Mouse (Mus musculus): Measurements from ENCODE around the gene Slirp. TPM values are rescaled to one million over a fixed set of nuclear protein-coding genes. Genes with fewer than 3 reads are reported as not detected.

The Slirp gene
- polyA plus RNA-seq, 1 experiment, result 70.3 TPM

- TF ChIP-seq POLR2A (IDR thresholded peaks at IDR 0.05; ENCODE audit: extremely low read depth, insufficient read depth, low read length) (no peak), CTCF (IDR thresholded peaks at IDR 0.05; ENCODE audit: extremely low read depth, insufficient read depth, low read length) (no peak)
- H3K27ac ChIP-seq (ENCODE audit: insufficient read depth, low read length), result no peak overlapping the region
- no peak overlapping the region for H3K4me3 ChIP-seq (ENCODE audit: insufficient read depth, low read length)
- H3K4me1 ChIP-seq (ENCODE audit: control insufficient read depth, insufficient read depth, low read length), result 0 out of 2 replicates have a peak, but pooled peaks cover 1% of the 10 kb centered on the region
Observed at GRCm38 (mm10) chr12:87409123-87409522, 34.6 kb upstream of the Slirp start.

- TF ChIP-seq CTCF (IDR thresholded peaks at IDR 0.05; ENCODE audit: extremely low read depth, insufficient read depth, low read length), result no peak
- no peak for TF ChIP-seq POLR2A (IDR thresholded peaks at IDR 0.05; ENCODE audit: extremely low read depth, insufficient read depth, low read length)
- Histone ChIP-seq H3K4me3 (ENCODE audit: insufficient read depth, low read length) (no peak overlapping the region), H3K4me1 (ENCODE audit: control insufficient read depth, insufficient read depth, low read length) (0 out of 2 replicates have a peak, but pooled peaks cover 1% of the 10 kb centered on the region), H3K27ac (ENCODE audit: insufficient read depth, low read length) (no peak overlapping the region)
Observed at GRCm38 (mm10) chr12:87410999-87411398, 32.7 kb upstream of the Slirp start.

DNA sequence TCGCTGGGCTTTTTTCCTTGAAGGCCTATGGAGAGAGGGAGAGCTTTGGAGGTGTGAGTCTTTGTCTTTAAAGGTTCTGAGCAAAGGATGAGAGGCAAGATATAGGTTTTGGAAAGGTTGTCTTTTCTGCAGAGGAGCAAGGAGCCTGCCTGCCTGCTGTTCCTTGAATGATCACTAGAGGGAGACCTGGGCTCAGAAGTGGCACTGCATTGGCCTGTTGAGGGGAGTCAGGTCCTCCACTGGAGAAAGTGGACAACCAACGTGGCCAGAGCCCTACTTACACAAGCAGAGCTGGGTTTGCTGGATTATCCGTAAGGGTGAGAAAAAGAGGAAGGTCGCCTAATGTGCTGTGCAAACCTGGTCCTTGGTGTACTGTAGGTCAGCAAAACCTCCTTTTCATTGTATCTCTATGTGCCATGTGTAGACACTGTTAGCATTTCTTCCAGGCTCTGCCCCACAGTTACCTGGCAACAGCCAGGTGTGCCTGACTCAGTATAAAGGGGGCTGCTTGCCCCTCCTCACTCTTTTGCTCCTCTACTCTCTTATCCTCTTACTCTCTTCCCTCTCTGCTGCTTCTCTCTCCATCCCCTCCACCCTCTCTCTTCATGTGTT lies 30.4 kb upstream of the Slirp start:
- no peak overlapping the region for H3K27ac ChIP-seq (ENCODE audit: insufficient read depth, low read length)
- H3K4me1 ChIP-seq (ENCODE audit: control insufficient read depth, insufficient read depth, low read length), result no peaks in the 10 kb centered on the region
- H3K4me3 ChIP-seq (ENCODE audit: insufficient read depth, low read length), result no peak overlapping the region
- TF ChIP-seq CTCF (IDR thresholded peaks at IDR 0.05; ENCODE audit: extremely low read depth, insufficient read depth, low read length) (peak; percentile 88), POLR2A (IDR thresholded peaks at IDR 0.05; ENCODE audit: extremely low read depth, insufficient read depth, low read length) (no peak)

- TF ChIP-seq CTCF (IDR thresholded peaks at IDR 0.05; ENCODE audit: extremely low read depth, insufficient read depth, low read length) (no peak), POLR2A (IDR thresholded peaks at IDR 0.05; ENCODE audit: extremely low read depth, insufficient read depth, low read length) (no peak)
- H3K4me1 ChIP-seq (ENCODE audit: control insufficient read depth, insufficient read depth, low read length), result no peaks in the 10 kb centered on the region
Observed at GRCm38 (mm10) chr12:87415358-87415757, 28.3 kb upstream of the Slirp start.

DNA sequence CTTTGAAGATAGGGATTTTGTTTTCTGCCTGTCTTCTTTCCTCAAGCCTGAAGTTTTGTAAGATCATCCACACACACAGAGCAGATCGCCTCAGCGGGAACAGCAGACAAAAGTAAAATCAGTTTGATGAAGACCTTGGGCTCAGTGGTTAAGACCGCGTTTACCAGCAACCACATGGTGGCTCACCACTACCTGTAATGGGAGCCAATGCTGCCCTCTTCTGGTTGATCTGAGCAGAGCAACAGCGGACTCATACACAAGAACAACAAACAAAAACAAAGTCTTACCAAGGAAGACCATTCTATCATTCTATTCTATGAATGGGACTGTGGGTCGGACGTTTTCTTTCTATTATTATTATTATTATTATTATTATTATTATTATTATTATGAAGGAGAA lies 27.0 kb upstream of the Slirp start:
- TF ChIP-seq POLR2A (IDR thresholded peaks at IDR 0.05; ENCODE audit: extremely low read depth, insufficient read depth, low read length) (no peak), CTCF (IDR thresholded peaks at IDR 0.05; ENCODE audit: extremely low read depth, insufficient read depth, low read length) (peak; percentile 77)
- Histone ChIP-seq H3K4me1 (ENCODE audit: control insufficient read depth, insufficient read depth, low read length) (no peaks in the 10 kb centered on the region), H3K4me3 (ENCODE audit: insufficient read depth, low read length) (no peak overlapping the region), H3K27ac (ENCODE audit: insufficient read depth, low read length) (no peak overlapping the region)

More at GRCm38 (mm10) chr12:87415358-87415757, 28.3 kb upstream of the Slirp start:
- Histone ChIP-seq H3K27ac (ENCODE audit: insufficient read depth, low read length) (no peak overlapping the region), H3K4me3 (ENCODE audit: insufficient read depth, low read length) (no peak overlapping the region)

- no peak for TF ChIP-seq POLR2A (IDR thresholded peaks at IDR 0.05; ENCODE audit: extremely low read depth, insufficient read depth, low read length)
- TF ChIP-seq CTCF (IDR thresholded peaks at IDR 0.05; ENCODE audit: extremely low read depth, insufficient read depth, low read length), result no peak
- Histone ChIP-seq H3K4me3 (ENCODE audit: insufficient read depth, low read length) (no peak overlapping the region), H3K4me1 (ENCODE audit: control insufficient read depth, insufficient read depth, low read length) (no peaks in the 10 kb centered on the region), H3K27ac (ENCODE audit: insufficient read depth, low read length) (no peak overlapping the region)
Observed at GRCm38 (mm10) chr12:87418921-87419320, 24.8 kb upstream of the Slirp start.

- Histone ChIP-seq H3K4me1 (ENCODE audit: control insufficient read depth, insufficient read depth, low read length) (no peaks in the 10 kb centered on the region), H3K4me3 (ENCODE audit: insufficient read depth, low read length) (no peak overlapping the region), H3K27ac (ENCODE audit: insufficient read depth, low read length) (no peak overlapping the region)
- TF ChIP-seq POLR2A (IDR thresholded peaks at IDR 0.05; ENCODE audit: extremely low read depth, insufficient read depth, low read length) (no peak), CTCF (IDR thresholded peaks at IDR 0.05; ENCODE audit: extremely low read depth, insufficient read depth, low read length) (no peak)
Observed at GRCm38 (mm10) chr12:87419974-87420485, 23.7 kb upstream of the Slirp start.

DNA sequence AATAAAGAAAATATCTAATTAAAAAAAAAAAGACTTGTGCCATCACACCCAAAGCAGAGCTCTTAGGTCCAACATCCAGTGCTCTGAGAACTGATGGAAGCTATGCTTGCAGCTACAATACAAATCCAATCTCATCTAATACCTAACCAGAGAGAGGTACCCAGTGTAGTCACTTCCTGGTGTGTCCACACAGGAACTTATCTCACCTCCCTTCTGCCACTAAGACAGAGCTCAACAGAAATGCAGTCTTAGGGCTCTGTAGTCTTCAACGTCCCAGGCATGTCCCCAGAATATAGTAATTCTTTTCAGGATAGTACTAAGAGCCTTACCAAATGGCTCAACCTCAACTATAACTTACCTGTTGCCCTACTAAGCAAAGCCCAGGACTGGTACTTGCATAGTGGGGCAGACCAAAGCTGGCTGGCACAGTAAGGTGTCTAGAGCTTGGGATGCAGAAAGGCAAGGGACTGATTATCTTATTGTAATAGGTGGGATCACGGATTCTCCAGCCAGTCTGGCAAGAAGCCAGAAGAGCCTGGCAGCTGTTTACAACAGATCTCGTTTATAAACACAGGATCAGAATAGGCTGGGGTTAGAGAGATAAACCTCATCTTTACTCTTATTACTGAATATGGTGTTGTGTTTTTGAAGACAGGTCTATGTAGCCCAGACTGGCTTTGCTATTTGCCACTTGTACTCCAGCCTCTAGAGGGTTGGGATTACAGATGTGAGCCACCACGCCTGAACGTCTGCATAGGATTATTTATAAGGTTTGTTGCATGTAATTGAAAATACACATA lies 21.8 kb upstream of the Slirp start:
- H3K4me3 ChIP-seq (ENCODE audit: insufficient read depth, low read length), result no peak overlapping the region
- H3K27ac ChIP-seq (ENCODE audit: insufficient read depth, low read length), result no peak overlapping the region
- TF ChIP-seq POLR2A (IDR thresholded peaks at IDR 0.05; ENCODE audit: extremely low read depth, insufficient read depth, low read length) (no peak), CTCF (IDR thresholded peaks at IDR 0.05; ENCODE audit: extremely low read depth, insufficient read depth, low read length) (no peak)
- no peaks in the 10 kb centered on the region for H3K4me1 ChIP-seq (ENCODE audit: control insufficient read depth, insufficient read depth, low read length)

GRCm38 (mm10) chr12:87423700-87424099 lies 20.0 kb upstream of the Slirp start:
- Histone ChIP-seq H3K27ac (ENCODE audit: insufficient read depth, low read length) (no peak overlapping the region), H3K4me3 (ENCODE audit: insufficient read depth, low read length) (no peak overlapping the region), H3K4me1 (ENCODE audit: control insufficient read depth, insufficient read depth, low read length) (no peaks in the 10 kb centered on the region)
- no peak for TF ChIP-seq CTCF (IDR thresholded peaks at IDR 0.05; ENCODE audit: extremely low read depth, insufficient read depth, low read length)
- TF ChIP-seq POLR2A (IDR thresholded peaks at IDR 0.05; ENCODE audit: extremely low read depth, insufficient read depth, low read length), result no peak

Measured in cortical plate, adult 2 months (tissue).